Mouse (Mus musculus): ENCODE results near the gene Gm21677. TPM values are rescaled to one million over a fixed set of nuclear protein-coding genes. Genes with fewer than 3 reads are reported as not detected.
"Not testable (repeated sequence)": the region's sequence is repeated elsewhere in the genome, so short reads cannot be mapped to it uniquely, and the experiment has no call there.

Gene Gm21677
- not detected in 2 replicates for total RNA-seq (2014; fragmentation: Nextera tagmentation)
- not detected in 2 replicates for total RNA-seq (2017)

DNA sequence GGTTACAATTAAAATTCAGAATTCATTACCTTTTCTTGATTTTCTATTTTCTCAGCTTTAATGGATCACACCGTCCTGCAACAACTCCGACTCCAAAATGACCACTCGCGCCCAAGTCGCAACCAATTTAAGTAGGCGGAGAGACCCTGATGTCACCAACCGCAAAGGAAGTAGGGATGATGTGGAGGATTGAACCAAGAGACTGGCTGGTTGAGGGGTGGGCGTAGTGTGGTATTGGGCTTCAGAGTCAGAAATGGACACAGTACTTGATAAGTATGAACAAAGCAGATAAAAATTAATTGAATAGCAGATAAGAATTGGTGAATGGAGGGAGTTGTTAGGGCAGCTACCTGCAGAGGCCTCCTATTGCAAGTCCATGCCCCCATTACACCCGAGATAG, at the start of gene Gm21677:
Gene Gm21677, minus strand, starts transcription at position 101 of the 400 bp plus-strand sequence.
- not testable (repeated sequence) for ATAC-seq (replicated peaks; ENCODE audit: poor library complexity, severe bottlenecking)

DNA sequence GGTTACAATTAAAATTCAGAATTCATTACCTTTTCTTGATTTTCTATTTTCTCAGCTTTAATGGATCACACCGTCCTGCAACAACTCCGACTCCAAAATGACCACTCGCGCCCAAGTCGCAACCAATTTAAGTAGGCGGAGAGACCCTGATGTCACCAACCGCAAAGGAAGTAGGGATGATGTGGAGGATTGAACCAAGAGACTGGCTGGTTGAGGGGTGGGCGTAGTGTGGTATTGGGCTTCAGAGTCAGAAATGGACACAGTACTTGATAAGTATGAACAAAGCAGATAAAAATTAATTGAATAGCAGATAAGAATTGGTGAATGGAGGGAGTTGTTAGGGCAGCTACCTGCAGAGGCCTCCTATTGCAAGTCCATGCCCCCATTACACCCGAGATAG, 39.0 kb upstream of the Gm21677 start, which contains the start of gene Gm21693:
Gene Gm21693, minus strand, starts transcription at position 101 of the 400 bp plus-strand sequence.
- ATAC-seq (replicated peaks; ENCODE audit: poor library complexity, severe bottlenecking): not testable (repeated sequence)

DNA sequence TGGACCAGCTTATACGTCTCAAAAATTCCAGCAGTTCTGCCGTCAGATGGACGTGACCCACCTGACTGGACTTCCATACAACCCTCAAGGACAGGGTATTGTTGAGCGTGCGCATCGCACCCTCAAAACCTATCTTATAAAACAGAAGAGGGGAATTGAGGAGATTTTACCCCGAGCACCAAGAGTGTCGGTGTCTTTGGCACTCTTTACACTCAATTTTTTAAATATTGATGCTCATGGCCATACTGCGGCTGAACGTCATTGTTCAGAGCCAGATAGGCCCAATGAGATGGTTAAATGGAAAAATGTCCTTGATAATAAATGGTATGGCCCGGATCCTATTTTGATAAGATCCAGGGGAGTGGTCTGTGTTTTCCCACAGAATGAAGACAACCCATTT, 34.4 kb upstream of the Gm21677 start:
- ATAC-seq (replicated peaks; ENCODE audit: poor library complexity, severe bottlenecking): not testable (repeated sequence)

Other genes with a start within 250 kb of the Gm21677 start
- not detected in 2 replicates for gene Gm21693, start 38.9 kb upstream of the Gm21677 start, total RNA-seq (2014; fragmentation: Nextera tagmentation)
- gene Gm21693, start 38.9 kb upstream of the Gm21677 start, total RNA-seq (2017): not detected in 2 replicates
- gene Gm21704, start 103.7 kb upstream of the Gm21677 start, total RNA-seq (2014; fragmentation: Nextera tagmentation): not detected in 2 replicates
- not detected in 2 replicates for gene Gm21704, start 103.7 kb upstream of the Gm21677 start, total RNA-seq (2017)
- not detected in 2 replicates for gene Gm21708, start 103.7 kb upstream of the Gm21677 start, total RNA-seq (2014; fragmentation: Nextera tagmentation)
- not detected in 2 replicates for gene Gm21708, start 103.7 kb upstream of the Gm21677 start, total RNA-seq (2017)